Mouse (Mus musculus): ENCODE results near the gene Insm2.

GRCm38 (mm10) chr12:55607902-55608301, 8.7 kb downstream of the Insm2 start:
- no peak for TF ChIP-seq CTCF (IDR thresholded peaks at IDR 0.05; ENCODE audit: control insufficient read depth, insufficient read depth, insufficient read length)
- no peak for TF ChIP-seq MYOD1 (IDR thresholded peaks at IDR 0.05; ENCODE audit: control insufficient read depth, insufficient read length, low read depth)
- no peak for TF ChIP-seq MAX (IDR thresholded peaks at IDR 0.05)
- no peak for TF ChIP-seq USF1 (IDR thresholded peaks at IDR 0.05; ENCODE audit: low read depth)
- TF ChIP-seq CEBPB (IDR thresholded peaks at IDR 0.05; ENCODE audit: low read depth): no peak
